Mouse (Mus musculus): ENCODE measurements around the gene Zfp454.
A peak's percentile ranks its signal among the peaks of the same experiment; 100 is the strongest.

The Zfp454 gene

DNA sequence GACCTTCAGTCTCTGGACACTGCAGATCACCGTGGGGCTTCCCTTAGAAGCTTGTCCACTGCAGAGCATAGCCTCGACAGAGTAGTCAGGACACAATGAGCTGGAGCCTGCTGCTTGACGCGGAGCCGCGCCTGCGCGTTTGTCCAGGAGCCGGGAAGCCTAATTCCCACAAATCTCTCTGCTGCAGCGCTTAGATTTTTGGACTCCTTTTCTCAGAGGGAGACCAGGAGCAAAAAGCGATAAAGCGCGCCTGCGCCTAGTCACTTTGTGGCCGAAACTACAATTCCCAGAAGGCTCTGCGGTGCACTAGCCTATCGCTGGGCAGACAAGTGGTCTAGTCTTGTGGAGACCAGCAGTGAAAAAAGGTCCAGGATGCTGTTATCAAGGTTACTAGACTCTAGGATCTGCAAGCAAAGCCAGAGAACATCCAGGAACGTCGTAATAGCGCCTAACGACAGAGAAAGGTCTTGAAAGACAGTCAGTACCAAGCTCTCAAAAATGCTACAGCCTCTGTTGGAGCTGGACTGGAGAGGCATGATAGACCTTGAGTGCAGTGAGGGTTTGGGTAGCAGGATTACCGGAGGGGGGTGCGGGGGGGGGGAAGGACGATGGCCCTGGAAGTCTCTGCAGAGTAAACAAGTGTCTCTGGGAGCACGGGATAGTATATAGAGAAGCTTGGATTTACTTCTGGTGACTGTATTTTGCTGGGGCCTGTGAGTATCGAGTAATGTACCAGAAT is at the start of gene Zfp454:
Gene Zfp454, minus strand, starts transcription at position 262 of the 739 bp plus-strand sequence.
- peak; percentile 87 for DNase-seq (ENCODE audit: low read depth, low spot score)

DNA sequence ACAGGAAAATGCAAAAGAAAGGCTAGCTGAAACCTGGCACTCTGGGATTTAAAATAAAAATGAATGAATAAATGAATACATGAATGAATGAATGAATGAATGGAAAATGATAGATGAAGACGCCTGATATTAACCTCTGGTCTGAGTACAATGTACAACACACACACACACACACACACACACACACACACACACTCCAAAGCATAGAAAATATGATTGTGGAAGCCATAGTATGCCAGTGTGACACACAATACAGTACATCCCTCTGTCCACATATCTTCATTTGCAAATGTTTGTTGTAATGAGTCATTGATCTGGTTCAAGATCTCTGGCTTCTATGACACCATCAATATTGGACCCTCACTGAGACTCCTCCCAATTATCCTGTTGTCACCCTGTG is 44.6 kb upstream of the Zfp454 start:
- DNase-seq (ENCODE audit: low read depth, low spot score): no peak

DNA sequence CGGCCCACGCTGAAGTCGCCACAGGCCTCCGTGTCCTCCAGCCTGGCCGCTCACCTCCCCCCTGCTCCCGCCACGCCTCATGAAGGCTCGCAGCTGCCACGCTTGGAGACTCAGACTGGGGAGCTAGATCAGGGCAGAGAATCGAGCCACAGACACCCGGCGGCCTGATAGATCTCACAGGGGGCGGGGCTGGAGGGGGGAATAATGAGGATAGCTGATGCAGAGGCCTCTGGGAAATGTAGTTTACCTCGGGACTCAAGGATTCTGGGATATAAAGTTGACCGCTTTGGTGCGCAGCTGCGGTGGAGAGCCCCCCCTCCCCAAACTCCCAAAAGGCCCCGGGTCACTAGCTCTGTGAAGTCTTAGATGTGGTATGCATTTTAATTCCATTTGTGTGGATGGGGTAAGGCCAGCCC is 44.0 kb upstream of the Zfp454 start, which contains the start of gene Zfp354b:
Gene Zfp354b, minus strand, starts transcription at position 183 of the 416 bp plus-strand sequence.
- peak; percentile 62 for DNase-seq (ENCODE audit: low read depth, low spot score)

DNA sequence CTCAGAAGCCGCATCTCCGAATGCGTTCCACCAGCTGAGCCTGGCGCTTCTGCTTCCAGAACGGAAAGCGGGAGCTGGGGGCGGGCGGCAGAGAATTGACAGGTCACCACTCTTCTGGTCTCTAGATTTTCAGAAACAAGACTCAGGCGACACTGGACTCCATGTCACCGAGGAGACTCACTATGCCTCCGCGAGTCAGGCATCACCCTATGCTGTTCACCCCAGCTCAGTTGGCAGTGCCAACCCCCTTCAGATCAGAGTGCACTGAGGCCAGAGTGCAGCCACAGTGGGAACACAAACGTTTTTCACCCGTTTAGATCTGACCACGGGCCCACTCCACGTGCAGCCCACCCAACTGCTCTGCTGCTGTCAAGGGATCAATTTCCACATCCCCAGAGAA is 43.6 kb upstream of the Zfp454 start:
- no peak for DNase-seq (ENCODE audit: low read depth, low spot score)

DNA sequence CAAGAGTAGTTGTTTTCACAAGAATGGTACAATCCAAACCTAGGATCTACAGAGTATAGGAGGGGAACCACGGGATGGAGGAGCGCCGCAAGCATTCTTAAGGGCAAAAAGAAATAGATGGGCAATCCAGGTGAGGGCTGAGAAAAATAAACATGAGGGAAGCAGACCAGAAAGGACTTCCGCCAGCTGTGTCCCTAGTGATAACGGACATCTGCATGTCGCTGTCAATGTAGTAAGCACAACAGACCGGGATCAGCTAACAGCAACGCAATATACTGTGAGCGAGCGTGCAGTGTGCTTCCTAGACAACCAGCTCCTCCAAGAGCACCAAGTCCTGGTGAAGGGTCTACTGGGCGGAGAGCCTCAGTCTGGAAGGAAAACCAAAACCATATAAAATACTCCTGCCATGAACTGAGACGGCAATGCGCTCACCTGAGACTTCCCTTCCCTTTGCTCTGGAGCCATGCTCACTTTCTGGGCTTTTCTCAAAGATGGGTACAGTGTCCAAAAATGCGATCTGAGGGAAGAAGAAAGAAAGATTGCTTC is 43.1 kb upstream of the Zfp454 start:
- DNase-seq (ENCODE audit: low read depth, low spot score): no peak

DNA sequence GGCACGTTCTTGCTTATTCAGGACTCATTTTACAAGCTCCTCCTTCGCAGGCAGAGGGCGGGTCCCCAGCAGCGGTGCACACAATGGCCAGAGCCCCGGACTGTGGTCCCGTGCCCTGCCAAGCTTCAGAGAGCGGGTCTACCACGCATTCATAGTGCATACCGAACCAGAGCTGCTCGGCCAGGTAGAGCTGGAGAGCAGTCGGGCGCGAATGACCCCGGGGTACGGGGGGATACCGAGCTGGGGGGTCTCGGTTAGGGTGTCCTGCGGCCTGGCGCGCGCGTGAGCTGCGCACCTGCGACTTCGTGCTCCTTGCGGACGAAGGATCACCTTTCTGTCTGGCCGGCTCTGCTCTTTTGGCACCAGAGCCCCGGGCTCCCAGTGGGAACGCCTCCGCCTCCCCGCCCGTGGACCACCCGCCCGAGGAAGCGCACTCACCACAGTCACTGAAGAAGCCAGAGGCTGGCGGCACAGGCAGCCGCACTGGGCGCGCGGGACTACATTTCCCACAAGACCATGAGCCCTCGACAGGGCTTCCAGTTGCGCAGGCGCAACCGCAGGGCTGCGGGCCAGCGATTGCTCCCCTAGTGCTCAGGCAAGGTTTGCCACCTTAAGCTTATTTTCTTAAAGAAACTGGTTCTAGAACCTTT is 28.3 kb upstream of the Zfp454 start, which contains the start of gene Zfp2:
Gene Zfp2, minus strand, starts transcription at position 495 of the 650 bp plus-strand sequence.
- peak; percentile 90 for DNase-seq (ENCODE audit: low read depth, low spot score)

DNA sequence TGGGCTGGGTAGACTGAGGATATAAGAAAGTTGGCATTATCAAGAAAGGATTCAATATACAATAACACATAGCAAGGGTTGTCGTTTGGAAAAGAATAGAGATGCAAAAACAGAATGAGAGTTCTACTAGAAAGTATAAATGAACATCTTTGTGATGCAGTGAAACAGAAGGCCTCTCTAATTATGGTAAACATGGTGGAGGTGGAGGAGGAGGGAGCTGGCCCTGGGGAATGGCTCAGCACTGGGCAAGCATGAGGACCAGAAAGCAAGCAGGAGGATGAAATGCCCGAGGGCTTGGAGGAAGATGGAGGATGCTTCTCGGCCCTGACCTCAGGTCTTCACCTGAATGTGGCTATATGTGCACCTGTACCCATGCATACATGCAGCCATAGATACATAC is 27.0 kb upstream of the Zfp454 start:
- no peak for DNase-seq (ENCODE audit: low read depth, low spot score)

DNA sequence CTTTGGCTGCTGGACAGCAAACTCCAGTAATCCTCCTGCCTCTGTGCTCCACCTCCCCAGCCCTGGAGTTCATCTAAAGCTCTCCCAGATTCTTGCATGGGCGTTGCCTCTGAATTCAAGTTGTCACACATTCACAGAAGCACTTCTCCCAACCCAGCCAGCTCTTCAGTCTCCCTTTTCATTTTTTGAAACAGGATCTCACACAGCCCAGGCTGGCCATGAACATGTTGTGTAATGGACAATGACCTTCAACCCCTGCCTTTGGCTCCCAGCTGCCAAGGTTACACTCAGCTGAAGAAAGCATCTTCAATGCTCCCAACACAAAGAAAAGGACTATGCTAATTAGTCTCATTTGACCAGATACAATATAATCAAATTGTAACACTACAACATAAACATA is 25.9 kb upstream of the Zfp454 start:
- no peak for DNase-seq (ENCODE audit: low read depth, low spot score)

DNA sequence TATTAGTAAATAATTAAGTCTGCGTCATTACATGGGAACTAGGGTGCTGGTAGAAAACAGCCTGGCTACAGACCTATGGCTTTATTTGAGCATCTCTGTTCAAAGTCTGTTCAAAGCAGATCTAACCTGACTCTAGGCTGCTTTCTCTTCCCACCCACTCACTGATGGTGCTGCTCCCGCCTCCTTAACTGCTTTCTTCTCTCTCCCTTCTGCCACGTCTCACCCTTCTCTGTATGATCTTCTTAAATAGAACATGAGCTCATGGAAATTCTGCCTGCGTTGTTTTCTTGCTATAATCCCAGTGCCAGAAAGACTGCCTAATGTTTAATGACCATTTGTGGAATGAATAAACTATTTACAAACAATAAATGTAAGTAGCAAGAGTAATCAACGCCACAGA is 20.7 kb upstream of the Zfp454 start:
- no peak for DNase-seq (ENCODE audit: low read depth, low spot score)

DNA sequence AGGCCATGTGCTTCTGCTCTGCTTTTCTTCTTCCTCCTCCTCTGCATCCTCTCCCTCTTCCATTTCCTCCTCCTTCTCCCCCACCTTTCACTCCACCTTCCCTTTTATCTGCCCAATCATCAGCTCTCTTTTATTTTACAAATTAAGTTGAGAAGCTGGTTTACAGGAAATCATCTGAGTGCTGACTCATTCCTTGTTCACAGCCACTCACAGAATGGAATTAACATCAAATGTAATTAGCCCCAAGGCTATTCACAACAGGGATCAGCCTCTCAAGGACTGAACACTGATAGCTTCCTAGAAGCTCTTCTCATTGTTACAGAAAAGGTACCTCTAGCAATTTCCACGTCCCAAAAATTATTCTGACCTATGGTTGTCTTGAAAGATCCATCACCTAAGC is 9.9 kb upstream of the Zfp454 start:
- DNase-seq (ENCODE audit: low read depth, low spot score): no peak

DNA sequence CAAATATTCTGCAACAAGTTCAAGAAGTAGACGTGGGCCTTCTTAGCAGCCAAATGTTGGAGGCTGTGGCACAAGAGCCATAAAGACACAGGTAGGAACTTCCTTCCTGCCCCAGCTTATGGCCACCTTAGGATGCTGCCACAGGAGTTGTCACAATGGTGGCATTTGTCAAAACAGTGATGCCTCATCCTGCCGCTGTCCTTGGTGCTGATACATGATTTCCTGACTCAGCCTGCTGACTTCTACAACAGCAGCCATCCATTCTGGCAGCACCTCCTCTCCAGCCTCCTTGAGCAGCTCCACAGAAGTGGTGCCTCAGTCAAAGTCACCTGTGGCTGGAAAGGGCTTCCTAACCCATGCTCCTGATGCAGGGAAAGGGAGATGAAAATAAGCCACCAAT is 5.0 kb upstream of the Zfp454 start:
- peak; percentile 32 for DNase-seq (ENCODE audit: low read depth, low spot score)

DNA sequence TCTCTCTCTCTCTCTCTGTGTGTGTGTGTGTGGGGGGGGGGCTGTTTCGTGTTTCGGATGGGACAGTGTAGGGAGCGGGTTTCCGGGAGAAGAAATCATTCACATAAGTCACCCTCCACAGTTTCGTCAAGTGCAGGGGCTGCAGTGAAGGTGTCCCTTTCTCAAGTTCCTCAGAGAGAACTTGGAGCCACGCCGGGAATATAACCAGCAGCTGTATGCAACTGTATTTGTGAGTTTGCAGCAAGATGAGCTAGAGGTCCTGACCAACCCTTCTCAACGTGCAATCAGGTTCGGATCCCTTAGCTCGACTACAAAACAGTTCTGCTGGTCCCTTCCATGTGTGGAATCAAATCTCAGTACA is 538 bp downstream of the Zfp454 start:
- DNase-seq (ENCODE audit: low read depth, low spot score): peak; percentile 17

DNA sequence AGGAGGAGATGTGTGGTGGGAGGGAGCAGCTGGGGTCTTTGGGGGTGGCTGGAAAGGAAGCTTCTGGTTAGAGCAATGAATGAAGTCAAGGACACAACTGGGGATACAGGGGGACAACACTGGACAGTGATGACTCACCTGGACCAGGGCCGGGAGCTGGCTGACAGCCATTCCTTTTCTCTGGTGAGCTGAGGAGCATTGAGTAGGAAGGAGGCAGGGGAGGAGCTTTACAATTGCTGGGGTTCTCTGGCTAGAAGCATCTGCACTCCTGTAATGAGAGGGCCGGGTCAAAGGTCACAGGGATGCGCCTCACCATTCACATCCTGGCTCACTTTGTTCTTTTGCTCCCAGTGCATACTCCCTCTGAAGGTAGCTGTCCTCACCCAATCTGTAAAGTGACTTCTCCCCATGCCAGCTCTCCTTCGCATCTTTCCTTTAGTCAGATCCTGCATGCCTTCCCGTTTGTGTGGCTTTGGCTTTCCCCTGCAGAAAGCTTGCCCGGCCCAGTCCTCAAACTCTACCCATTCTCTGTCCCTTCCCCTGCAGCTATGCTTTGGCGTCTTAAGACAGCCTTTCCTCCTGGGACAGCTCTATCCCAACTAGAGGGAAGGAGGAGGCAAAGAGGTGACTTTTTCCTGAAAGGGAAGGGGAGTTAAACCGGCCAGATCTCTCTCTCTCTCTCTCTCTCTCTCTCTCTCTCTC is 1.1 kb downstream of the Zfp454 start:
- peak; percentile 40 for DNase-seq (ENCODE audit: low read depth, low spot score)

DNA sequence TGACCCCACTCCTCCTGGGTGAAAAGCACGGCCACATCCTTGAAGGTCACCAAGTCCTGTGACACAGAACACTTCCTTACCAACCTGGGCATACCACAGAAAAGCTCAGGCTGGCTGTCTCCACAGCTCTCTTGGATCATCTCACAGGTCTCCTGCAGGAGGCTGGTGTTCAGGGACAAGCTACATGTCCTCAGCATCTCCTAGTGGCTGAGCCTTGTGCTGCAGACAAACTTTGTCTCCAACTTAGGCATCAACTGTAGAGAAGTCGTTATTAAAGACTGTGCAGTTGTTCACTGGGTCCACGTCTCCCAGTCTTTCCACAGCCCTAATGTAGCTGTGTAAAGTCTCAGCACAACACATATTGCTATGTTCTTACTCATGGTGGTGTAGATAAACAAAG is 3.7 kb downstream of the Zfp454 start:
- peak; percentile 2 for DNase-seq (ENCODE audit: low read depth, low spot score)

DNA sequence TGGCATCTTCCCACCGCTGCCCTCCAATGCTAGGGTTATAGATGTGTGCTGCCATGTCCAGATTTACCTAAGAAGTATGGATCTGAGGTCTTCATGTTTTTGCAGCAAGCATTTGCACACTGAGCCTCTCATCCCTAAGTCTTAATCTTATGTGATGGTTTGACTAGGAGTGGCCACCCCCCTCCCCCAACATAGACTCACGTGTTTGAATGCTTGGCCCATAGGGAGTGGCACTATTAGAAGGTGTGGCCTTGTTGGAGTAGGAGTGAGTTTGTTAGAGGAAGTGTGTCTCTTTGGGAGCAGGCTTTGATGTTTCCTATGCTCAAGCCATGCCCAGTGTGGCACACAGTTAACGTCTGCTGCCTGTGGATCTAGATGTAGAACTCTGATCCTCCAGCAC is 8.8 kb downstream of the Zfp454 start:
- DNase-seq (ENCODE audit: low read depth, low spot score): no peak

DNA sequence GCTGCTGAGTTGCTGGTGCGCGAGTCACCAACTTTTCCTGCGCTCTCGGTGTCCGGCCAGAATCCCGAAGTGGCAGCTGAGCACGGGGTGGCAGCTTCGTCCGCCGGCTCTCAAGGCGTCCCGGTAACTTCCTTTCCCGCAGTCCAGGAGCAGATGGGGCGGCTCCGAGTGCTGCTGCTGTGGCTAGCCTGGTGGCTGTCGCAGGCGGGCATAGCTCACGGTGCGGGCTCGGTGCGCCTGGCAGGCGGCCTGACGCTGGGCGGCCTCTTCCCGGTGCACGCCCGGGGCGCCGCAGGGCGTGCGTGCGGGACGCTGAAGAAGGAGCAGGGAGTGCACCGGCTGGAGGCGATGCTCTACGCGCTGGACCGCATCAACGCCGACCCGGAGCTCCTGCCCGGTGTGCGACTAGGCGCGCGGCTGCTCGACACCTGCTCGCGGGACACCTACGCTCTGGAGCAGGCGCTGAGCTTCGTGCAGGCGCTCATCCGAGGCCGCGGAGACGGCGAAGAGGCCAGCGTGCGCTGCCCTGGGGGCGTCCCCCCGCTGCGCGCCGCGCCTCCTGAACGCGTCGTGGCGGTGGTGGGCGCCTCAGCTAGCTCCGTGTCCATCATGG is 36.4 kb downstream of the Zfp454 start:
- no peak for DNase-seq (ENCODE audit: low read depth, low spot score)

DNA sequence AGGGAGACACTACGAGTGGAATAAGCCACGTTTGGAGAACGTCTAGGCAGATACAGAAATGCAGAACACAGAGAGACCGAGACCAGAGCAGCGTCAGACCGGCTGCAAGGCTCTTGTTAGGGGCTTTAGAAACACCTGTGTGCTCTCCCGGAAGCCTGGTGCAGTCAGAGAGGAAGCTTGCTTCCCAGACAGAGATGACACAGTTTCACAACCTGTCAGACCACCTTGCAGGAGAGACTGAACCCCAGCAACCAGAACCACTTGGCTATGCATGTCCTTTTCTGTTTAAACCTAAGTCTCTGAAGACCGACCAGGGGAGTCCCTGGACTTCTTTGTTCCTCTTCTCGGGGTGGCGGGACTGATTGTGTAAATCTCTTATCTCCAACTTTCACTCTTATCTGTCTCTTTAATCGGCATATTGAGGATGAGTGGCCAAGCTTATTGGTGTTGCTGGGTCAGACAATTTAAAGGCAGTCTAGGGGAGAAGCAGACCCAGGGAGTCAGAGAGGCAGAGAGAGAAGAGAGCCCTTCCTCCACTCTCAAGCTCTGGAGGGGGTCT is 37.2 kb downstream of the Zfp454 start, which contains the start of gene Grm6:
Gene Grm6, plus strand, starts transcription at position 509 of the 559 bp plus-strand sequence.
- DNase-seq (ENCODE audit: low read depth, low spot score): no peak

DNA sequence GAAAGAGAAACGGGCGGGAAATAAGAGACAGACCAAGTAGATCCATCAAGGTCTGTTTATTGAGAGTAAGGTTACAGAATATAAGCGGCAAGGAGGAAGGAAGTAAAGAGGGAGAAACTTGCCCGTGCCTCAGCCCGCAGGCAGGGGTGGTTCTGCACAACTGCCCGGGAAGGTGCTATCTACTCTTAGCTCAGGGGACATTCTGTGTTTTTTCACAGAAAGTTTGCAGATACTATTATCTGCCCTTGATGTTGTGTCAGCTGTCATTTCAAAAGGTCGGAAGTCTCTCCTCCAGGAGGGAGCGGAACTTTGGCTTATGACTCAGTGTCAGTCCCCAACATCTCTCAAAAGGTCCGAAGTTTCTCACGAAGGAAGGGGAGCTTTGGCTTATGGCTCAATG is 38.1 kb downstream of the Zfp454 start:
- DNase-seq (ENCODE audit: low read depth, low spot score): no peak

DNA sequence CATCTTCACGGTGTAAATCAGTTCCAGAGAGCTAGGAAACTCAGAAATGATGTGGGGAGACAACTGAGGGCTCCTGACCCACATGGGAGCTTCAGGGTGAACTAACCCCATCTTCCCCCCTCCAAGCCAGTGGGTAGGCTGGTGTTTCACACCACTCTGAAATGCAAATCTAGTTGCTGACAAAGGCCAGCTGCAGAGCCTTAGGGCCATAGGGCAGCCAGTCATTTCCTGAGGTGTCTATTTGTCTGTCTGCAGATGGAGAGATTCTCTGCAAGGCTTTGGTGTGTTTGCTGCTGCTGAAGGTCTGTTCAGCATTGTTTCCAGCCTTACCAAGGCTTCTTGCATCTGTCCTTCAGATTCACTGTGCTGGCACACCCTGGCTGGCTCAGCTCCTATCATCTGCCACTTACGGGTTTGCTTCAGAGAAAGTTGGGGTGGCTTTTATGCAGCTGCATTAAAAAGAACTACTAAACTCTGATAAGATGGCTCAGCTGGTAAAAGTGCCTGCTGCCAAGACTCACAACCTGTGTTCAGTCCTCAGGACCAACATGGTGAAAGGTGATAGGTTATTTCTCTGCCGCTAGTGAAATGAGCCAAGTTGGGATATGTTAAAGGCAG is 38.8 kb downstream of the Zfp454 start:
- no peak for DNase-seq (ENCODE audit: low read depth, low spot score)

DNA sequence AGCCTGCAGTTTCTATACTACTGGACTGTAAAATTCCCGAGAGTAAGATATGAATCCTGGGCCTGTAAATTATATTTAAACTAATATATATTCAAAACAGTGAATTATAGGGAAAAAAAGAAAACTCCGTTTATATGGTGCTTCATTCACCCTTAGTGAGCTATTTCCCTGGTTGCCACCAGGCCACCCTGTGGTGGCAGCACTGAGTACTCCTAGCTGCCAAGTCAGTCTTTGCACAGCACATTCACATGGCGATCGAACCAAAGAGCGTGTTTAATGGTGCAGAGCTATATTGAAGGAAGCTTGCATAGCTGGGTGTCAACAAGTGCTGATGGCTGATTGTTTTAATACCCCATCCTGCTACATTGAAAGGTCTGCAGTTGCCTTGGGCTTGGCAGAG is 40.4 kb downstream of the Zfp454 start:
- DNase-seq (ENCODE audit: low read depth, low spot score): no peak

DNA sequence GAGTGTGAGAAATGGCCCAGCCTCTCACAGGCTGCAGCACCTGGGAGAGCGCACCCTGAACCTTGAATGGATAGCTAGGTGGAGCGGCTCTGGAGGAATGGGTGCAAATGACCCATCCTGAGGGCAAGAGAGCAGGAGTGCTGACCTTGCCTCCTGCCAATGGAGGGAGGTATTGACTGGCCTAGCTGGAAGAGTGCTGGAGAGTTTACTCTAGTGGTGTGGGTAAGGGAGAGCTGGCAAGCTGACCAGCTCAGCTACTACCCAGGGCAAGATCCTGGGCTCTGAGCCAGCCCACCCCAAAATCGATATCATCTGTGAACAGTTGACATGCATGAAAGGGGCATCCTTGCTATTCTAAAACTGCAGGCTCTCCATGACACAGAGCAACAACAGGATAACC is 41.5 kb downstream of the Zfp454 start:
- no peak for DNase-seq (ENCODE audit: low read depth, low spot score)

All from 3T3-L1 (cell line).